Mouse (Mus musculus): ENCODE data around the gene Ccdc137. TPM values are rescaled to one million over a fixed set of nuclear protein-coding genes. Genes with fewer than 3 reads are reported as not detected.

Ccdc137 gene
- polyA plus RNA-seq, 1 experiment from 2014 or later = 18.2 TPM

- 89% methylated on average over 4 of the region's 4 CpGs for WGBS
- Histone ChIP-seq H3K4me3 (ENCODE audit: low read depth, low read length) (no peak overlapping the region), H3K4me2 (replicated peaks; ENCODE audit: low read depth) (no peak overlapping the region), H3K27ac (replicated peaks) (no peak overlapping the region), H3K9ac (ENCODE audit: low read length) (no peak overlapping the region), H3K36me3 (ENCODE audit: control insufficient read depth, insufficient read depth, low read length) (no peaks in the 10 kb centered on the region), H3K9me3 (ENCODE audit: control insufficient read depth, low read length) (no peaks in the 10 kb centered on the region), H3K4me1 (replicated peaks; ENCODE audit: control insufficient read depth, insufficient read depth) (0 out of 2 replicates have a peak, but pooled peaks cover 4% of the 10 kb centered on the region), H3K27me3 (ENCODE audit: control insufficient read depth, insufficient read depth, low read length) (no peaks in the 10 kb centered on the region)
- DNase-seq (ENCODE audit: low spot score) (no peak), ATAC-seq (ENCODE audit: low FRiP score, low TSS enrichment) (no peak)
- TF ChIP-seq EP300 (optimal IDR thresholded peaks at IDR 0.05) = no peak
- no peak for TF ChIP-seq CTCF (IDR thresholded peaks at IDR 0.05; ENCODE audit: low read depth)
Measured at GRCm38 (mm10) chr11:120454965-120455364, 3.0 kb upstream of the Ccdc137 start.

- ATAC-seq (ENCODE audit: low FRiP score, low TSS enrichment) = no peak
- DNase-seq (ENCODE audit: low spot score) = no peak
- Histone ChIP-seq H3K36me3 (ENCODE audit: control insufficient read depth, insufficient read depth, low read length) (no peaks in the 10 kb centered on the region), H3K4me2 (replicated peaks; ENCODE audit: low read depth) (no peak overlapping the region), H3K27me3 (ENCODE audit: control insufficient read depth, insufficient read depth, low read length) (no peaks in the 10 kb centered on the region), H3K27ac (replicated peaks) (no peak overlapping the region), H3K4me3 (ENCODE audit: low read depth, low read length) (no peak overlapping the region), H3K9ac (ENCODE audit: low read length) (no peak overlapping the region), H3K4me1 (replicated peaks; ENCODE audit: control insufficient read depth, insufficient read depth) (0 out of 2 replicates have a peak, but pooled peaks cover 4% of the 10 kb centered on the region), H3K9me3 (ENCODE audit: control insufficient read depth, low read length) (no peaks in the 10 kb centered on the region)
- TF ChIP-seq CTCF (IDR thresholded peaks at IDR 0.05; ENCODE audit: low read depth) (no peak), EP300 (optimal IDR thresholded peaks at IDR 0.05) (no peak)
- WGBS = 91% methylated on average over 7 of the region's 7 CpGs
Measured at GRCm38 (mm10) chr11:120455413-120455812, 2.5 kb upstream of the Ccdc137 start.

- peak; percentile 21 for DNase-seq (ENCODE audit: low spot score)
- H3K4me1 ChIP-seq (replicated peaks; ENCODE audit: control insufficient read depth, insufficient read depth) = 0 out of 2 replicates have a peak, but pooled peaks cover 4% of the 10 kb centered on the region
- H3K9me3 ChIP-seq (ENCODE audit: control insufficient read depth, low read length) = no peaks in the 10 kb centered on the region
- peak overlapping the region; percentile 94 for H3K4me2 ChIP-seq (replicated peaks; ENCODE audit: low read depth)
- H3K9ac ChIP-seq (ENCODE audit: low read length) = peak overlapping the region; percentile 92
- H3K36me3 ChIP-seq (ENCODE audit: control insufficient read depth, insufficient read depth, low read length) = no peaks in the 10 kb centered on the region
- no peaks in the 10 kb centered on the region for H3K27me3 ChIP-seq (ENCODE audit: control insufficient read depth, insufficient read depth, low read length)
- no peak for ATAC-seq (ENCODE audit: low FRiP score, low TSS enrichment)
- peak overlapping the region; percentile 92 for H3K4me3 ChIP-seq (ENCODE audit: low read depth, low read length)
- peak overlapping the region; percentile 85 for H3K27ac ChIP-seq (replicated peaks)
- TF ChIP-seq CTCF (IDR thresholded peaks at IDR 0.05; ENCODE audit: low read depth) (no peak), EP300 (optimal IDR thresholded peaks at IDR 0.05) (no peak)
- WGBS = 20% methylated on average over 14 of the region's 14 CpGs
Measured at GRCm38 (mm10) chr11:120457370-120457769, 545 bp upstream of the Ccdc137 start.

- Histone ChIP-seq H3K9me3 (ENCODE audit: control insufficient read depth, low read length) (no peaks in the 10 kb centered on the region), H3K9ac (ENCODE audit: low read length) (peak overlapping the region; percentile 92), H3K4me2 (replicated peaks; ENCODE audit: low read depth) (peak overlapping the region; percentile 94), H3K4me3 (ENCODE audit: low read depth, low read length) (peak overlapping the region; percentile 92; the same call in 1 of the 2 replicates), H3K27ac (replicated peaks) (no peak overlapping the region), H3K27me3 (ENCODE audit: control insufficient read depth, insufficient read depth, low read length) (no peaks in the 10 kb centered on the region), H3K36me3 (ENCODE audit: control insufficient read depth, insufficient read depth, low read length) (no peaks in the 10 kb centered on the region), H3K4me1 (replicated peaks; ENCODE audit: control insufficient read depth, insufficient read depth) (0 out of 2 replicates have a peak, but pooled peaks cover 4% of the 10 kb centered on the region)
- ATAC-seq (ENCODE audit: low FRiP score, low TSS enrichment) (no peak), DNase-seq (ENCODE audit: low spot score) (peak; percentile 44)
- no peak for TF ChIP-seq EP300 (optimal IDR thresholded peaks at IDR 0.05)
- peak; percentile 55 for TF ChIP-seq CTCF (IDR thresholded peaks at IDR 0.05; ENCODE audit: low read depth)
- WGBS = 62% methylated on average over 6 of the region's 6 CpGs
Measured at GRCm38 (mm10) chr11:120458847-120459597, 1.1 kb downstream of the Ccdc137 start.

GRCm38 (mm10) chr11:120463536-120463935 lies 5.6 kb downstream of the Ccdc137 start:
- Histone ChIP-seq H3K4me1 (replicated peaks; ENCODE audit: control insufficient read depth, insufficient read depth) (peaks cover 5% of the 10 kb centered on the region; the same call in 1 of the 2 replicates), H3K27me3 (ENCODE audit: control insufficient read depth, insufficient read depth, low read length) (no peaks in the 10 kb centered on the region), H3K9me3 (ENCODE audit: control insufficient read depth, low read length) (no peaks in the 10 kb centered on the region), H3K4me3 (ENCODE audit: low read depth, low read length) (no peak overlapping the region), H3K4me2 (replicated peaks; ENCODE audit: low read depth) (no peak overlapping the region), H3K27ac (replicated peaks) (no peak overlapping the region), H3K36me3 (ENCODE audit: control insufficient read depth, insufficient read depth, low read length) (0 out of 2 replicates have a peak, but pooled peaks cover 2% of the 10 kb centered on the region), H3K9ac (ENCODE audit: low read length) (no peak overlapping the region)
- no peak for DNase-seq (ENCODE audit: low spot score)
- no peak for TF ChIP-seq CTCF (IDR thresholded peaks at IDR 0.05; ENCODE audit: low read depth)
- TF ChIP-seq EP300 (optimal IDR thresholded peaks at IDR 0.05) = no peak
- WGBS = 88% methylated on average over 2 of the region's 2 CpGs
- no peak for ATAC-seq (ENCODE audit: low FRiP score, low TSS enrichment)

- Histone ChIP-seq H3K9ac (ENCODE audit: low read length) (no peak overlapping the region), H3K4me3 (ENCODE audit: low read depth, low read length) (no peak overlapping the region), H3K36me3 (ENCODE audit: control insufficient read depth, insufficient read depth, low read length) (0 out of 2 replicates have a peak, but pooled peaks cover 2% of the 10 kb centered on the region), H3K4me1 (replicated peaks; ENCODE audit: control insufficient read depth, insufficient read depth) (peaks cover 3% of the 10 kb centered on the region; the same call in 1 of the 2 replicates), H3K27me3 (ENCODE audit: control insufficient read depth, insufficient read depth, low read length) (no peaks in the 10 kb centered on the region), H3K27ac (replicated peaks) (no peak overlapping the region), H3K4me2 (replicated peaks; ENCODE audit: low read depth) (no peak overlapping the region), H3K9me3 (ENCODE audit: control insufficient read depth, low read length) (no peaks in the 10 kb centered on the region)
- TF ChIP-seq CTCF (IDR thresholded peaks at IDR 0.05; ENCODE audit: low read depth) (no peak), EP300 (optimal IDR thresholded peaks at IDR 0.05) (no peak)
- ATAC-seq (ENCODE audit: low FRiP score, low TSS enrichment) = no peak
- DNase-seq (ENCODE audit: low spot score) = no peak
- 86% methylated on average over 5 of the region's 5 CpGs for WGBS
Measured at GRCm38 (mm10) chr11:120464365-120464764, 6.5 kb downstream of the Ccdc137 start.
